Mouse (Mus musculus) splenic B cell, adult 2 months (primary cell): ENCODE measurements around the gene Efcab2.
A peak's percentile ranks its signal among the peaks of the same experiment; 100 is the strongest.

ENCODE experiments used
- DNase-seq: peaks from one replicate; pipeline ENCODE4 v3.0.0-alpha.2; 2011; ENCODE audit warnings: low read depth, low spot score
- H3K27me3 ChIP-seq: 2 replicates; pipeline ENCODE4 v1.6.1; 2012; ENCODE audit warnings: mild to moderate bottlenecking, low read length, moderate library complexity, mixed read lengths; ENCODE audit not compliant: control insufficient read depth, poor library complexity, insufficient read depth, severe bottlenecking
- H3K36me3 ChIP-seq: 2 replicates; pipeline ENCODE4 v1.6.1; 2012; ENCODE audit warnings: mild to moderate bottlenecking, low read length, moderate library complexity, mixed read lengths; ENCODE audit not compliant: control insufficient read depth, poor library complexity, insufficient read depth, severe bottlenecking

The Efcab2 gene

DNA sequence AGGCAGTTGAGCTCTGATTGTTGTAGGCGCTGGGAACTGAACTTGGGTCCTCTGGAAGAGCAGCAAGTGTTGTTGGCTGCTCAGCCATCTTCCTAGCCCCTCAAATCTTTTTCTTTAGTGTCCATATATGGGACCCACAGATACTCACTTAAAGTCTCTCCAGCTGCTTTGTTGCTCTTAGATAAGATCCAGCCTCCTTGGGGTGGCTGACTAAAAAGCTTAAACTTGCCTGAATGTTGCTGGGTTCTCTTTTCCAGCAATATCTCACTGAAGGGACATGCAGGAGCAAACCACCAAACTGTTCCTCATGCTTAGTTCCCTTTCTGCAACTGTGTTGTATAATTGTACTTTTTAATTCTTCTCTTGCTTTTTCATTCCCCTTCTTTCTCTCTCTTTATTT is 17.8 kb downstream of the Efcab2 start:
- no peaks in the 10 kb centered on the region for H3K27me3 ChIP-seq
- DNase-seq = no peak
- no peaks in the 10 kb centered on the region for H3K36me3 ChIP-seq

- DNase-seq = no peak
- Histone ChIP-seq H3K36me3 (no peaks in the 10 kb centered on the region), H3K27me3 (no peaks in the 10 kb centered on the region)
These were observed 25.9 kb downstream of the Efcab2 start for GRCm38 (mm10) chr1:178431619-178432444.

DNA sequence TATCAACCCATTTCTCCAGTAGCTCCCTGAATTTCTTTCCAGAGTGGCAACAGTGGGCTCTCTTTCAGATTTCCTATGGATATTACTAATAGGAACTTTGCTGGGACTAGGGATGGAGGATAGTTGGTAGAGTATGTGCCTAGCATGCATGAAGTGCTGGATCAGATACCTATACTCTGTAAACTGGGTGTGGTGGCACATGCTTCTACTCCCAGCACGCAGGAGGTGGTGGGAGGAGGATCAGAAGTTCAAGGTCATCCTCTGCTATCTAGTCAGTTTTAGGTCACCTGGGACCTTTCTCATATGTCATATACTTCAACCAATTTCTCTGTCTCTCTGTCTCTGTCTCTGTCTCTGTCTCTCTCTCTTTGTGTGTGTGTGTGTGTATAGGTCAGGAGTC is 27.7 kb downstream of the Efcab2 start:
- 0 out of 2 replicates have a peak, but pooled peaks cover 1% of the 10 kb centered on the region for H3K36me3 ChIP-seq
- DNase-seq = no peak
- H3K27me3 ChIP-seq = no peaks in the 10 kb centered on the region

DNA sequence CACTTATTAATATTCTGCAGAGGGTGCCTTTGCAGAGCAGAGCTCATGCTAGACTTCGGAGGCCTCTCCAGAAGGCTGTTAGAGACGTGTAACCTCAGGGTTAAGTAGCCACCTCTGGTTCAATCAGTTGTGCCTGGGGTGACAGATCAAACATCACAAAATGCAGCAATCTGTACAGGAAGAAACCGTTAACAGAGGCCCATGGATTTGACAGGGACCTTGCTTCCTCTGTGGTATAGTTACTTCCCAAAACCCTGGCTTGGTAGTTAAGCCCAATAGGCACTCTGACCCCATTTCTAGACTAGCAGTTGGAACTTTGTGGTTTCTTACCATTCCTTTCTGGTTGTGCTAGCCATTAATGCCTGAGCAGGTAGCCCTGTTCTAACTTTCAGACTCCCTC is 38.5 kb downstream of the Efcab2 start:
- H3K36me3 ChIP-seq = no peaks in the 10 kb centered on the region
- no peak for DNase-seq
- H3K27me3 ChIP-seq = no peaks in the 10 kb centered on the region

GRCm38 (mm10) chr1:178447036-178447435 is 41.2 kb downstream of the Efcab2 start:
- no peaks in the 10 kb centered on the region for H3K27me3 ChIP-seq
- DNase-seq = no peak
- H3K36me3 ChIP-seq = no peaks in the 10 kb centered on the region

GRCm38 (mm10) chr1:178448271-178448744 is 42.4 kb downstream of the Efcab2 start:
- DNase-seq = no peak
- H3K36me3 ChIP-seq = no peaks in the 10 kb centered on the region
- no peaks in the 10 kb centered on the region for H3K27me3 ChIP-seq

DNA sequence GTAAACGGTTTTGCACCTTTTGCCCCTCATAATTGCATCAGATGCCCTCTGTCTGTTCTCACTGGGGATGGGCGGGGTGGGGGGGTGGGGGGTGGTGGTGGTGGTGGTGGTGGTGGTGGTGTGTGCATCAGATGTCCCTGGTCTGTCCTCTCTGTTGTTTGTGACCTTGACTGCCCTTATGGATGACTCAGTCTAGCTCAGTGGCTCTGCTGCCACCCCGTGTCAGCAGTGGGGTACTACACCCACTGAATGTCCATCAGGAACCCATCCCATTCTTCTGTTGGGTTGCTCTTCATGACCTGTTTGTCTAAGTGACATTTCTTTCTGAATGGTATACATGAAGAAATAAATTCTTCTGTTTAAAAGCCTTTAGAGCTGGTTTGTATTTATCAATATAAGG is 43.3 kb downstream of the Efcab2 start:
- Histone ChIP-seq H3K27me3 (no peaks in the 10 kb centered on the region), H3K36me3 (no peaks in the 10 kb centered on the region)
- DNase-seq = peak; percentile 85

- DNase-seq = no peak
- H3K27me3 ChIP-seq = no peaks in the 10 kb centered on the region
- no peaks in the 10 kb centered on the region for H3K36me3 ChIP-seq
These were observed 44.0 kb downstream of the Efcab2 start for GRCm38 (mm10) chr1:178449933-178450332.

- no peak for DNase-seq
- Histone ChIP-seq H3K36me3 (no peaks in the 10 kb centered on the region), H3K27me3 (no peaks in the 10 kb centered on the region)
These were observed 48.2 kb downstream of the Efcab2 start for GRCm38 (mm10) chr1:178454125-178454524.

DNA sequence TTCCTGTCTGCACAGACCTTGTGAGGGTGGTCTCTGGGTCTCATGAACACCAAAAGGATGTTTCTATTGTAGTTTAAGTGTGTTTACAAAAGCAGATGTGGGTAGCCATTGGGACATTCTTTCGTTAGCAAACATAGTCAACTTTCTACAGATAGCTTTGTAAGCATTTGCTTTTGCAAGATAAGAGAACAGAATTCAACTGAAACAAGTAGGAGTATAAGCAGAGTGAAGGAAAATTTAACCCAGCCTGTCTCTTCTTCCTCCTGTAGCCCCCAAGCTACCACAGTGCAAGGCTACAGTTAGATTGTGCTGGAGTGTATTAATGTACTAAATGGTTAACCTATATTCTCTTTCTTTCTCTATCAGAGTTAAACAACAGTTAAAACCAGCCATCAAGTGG is 49.2 kb downstream of the Efcab2 start:
- no peaks in the 10 kb centered on the region for H3K27me3 ChIP-seq
- H3K36me3 ChIP-seq = no peaks in the 10 kb centered on the region
- no peak for DNase-seq

DNA sequence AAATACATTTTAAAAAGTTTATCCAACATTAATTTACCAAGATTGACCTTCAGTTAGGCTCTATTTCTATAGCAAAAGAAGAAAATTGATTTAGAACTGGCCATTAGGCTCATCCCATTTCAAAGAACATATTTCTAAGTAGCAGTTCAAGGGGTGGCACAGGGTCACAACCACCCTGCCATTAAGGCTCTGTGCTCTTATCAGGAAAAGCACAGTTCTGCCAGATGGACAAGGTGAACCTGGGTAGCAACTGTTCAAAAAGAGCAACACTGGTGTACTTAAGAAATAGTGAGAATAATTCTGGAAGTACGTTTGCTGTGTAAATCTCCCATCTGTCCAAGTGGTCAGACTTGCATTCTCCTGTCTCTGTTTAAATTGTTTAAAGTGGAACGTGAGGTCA is 52.1 kb downstream of the Efcab2 start:
- Histone ChIP-seq H3K36me3 (no peaks in the 10 kb centered on the region), H3K27me3 (no peaks in the 10 kb centered on the region)
- DNase-seq = no peak

- Histone ChIP-seq H3K36me3 (no peaks in the 10 kb centered on the region), H3K27me3 (no peaks in the 10 kb centered on the region)
- peak; percentile 85 for DNase-seq
These were observed 57.8 kb downstream of the Efcab2 start for GRCm38 (mm10) chr1:178463712-178464111.

GRCm38 (mm10) chr1:178464140-178464539 is 58.3 kb downstream of the Efcab2 start:
- Histone ChIP-seq H3K27me3 (no peaks in the 10 kb centered on the region), H3K36me3 (no peaks in the 10 kb centered on the region)
- DNase-seq = no peak

- H3K27me3 ChIP-seq = no peaks in the 10 kb centered on the region
- DNase-seq = no peak
- no peaks in the 10 kb centered on the region for H3K36me3 ChIP-seq
These were observed 61.7 kb downstream of the Efcab2 start for GRCm38 (mm10) chr1:178467594-178467993.

DNA sequence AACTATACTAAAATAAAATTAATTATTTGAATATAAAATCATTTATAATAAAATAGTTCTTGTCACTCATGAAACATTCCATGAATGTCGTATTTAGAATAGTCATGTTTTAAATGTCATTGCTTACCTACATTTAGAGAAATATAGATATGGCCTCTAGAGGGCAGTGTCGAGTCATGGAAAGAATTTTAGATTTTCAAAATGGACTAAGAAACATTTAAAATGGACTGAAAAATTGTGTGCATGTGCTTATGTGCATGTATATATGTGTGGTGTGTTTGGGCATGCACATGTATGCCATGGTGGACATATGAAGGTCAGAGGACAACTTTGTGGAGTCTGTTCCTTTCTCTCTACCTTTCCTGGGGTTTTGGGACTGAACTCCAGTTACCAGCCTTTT is 62.4 kb downstream of the Efcab2 start:
- peak; percentile 67 for DNase-seq
- no peaks in the 10 kb centered on the region for H3K27me3 ChIP-seq

GRCm38 (mm10) chr1:178483854-178484253 is 78.0 kb downstream of the Efcab2 start:
- DNase-seq = no peak
- H3K36me3 ChIP-seq = no peaks in the 10 kb centered on the region

More for the DNA sequence above, 62.4 kb downstream of the Efcab2 start:
- H3K36me3 ChIP-seq = no peaks in the 10 kb centered on the region

More at GRCm38 (mm10) chr1:178483854-178484253, 78.0 kb downstream of the Efcab2 start:
- no peaks in the 10 kb centered on the region for H3K27me3 ChIP-seq
